Mouse (Mus musculus) bone marrow macrophage, adult 2 months (primary cell): ENCODE results near the gene Shbg.

Experiments used
- CTCF ChIP-seq: IDR thresholded peaks from 2 replicates; pipeline ENCODE4 v1.5.1; 2012; ENCODE audit warnings: low read depth, mild to moderate bottlenecking, low read length, moderate library complexity
- POLR2A ChIP-seq: IDR thresholded peaks from 2 replicates; pipeline ENCODE4 v1.6.1; 2012; ENCODE audit warnings: mild to moderate bottlenecking, low read depth, low read length, borderline replicate concordance

DNA sequence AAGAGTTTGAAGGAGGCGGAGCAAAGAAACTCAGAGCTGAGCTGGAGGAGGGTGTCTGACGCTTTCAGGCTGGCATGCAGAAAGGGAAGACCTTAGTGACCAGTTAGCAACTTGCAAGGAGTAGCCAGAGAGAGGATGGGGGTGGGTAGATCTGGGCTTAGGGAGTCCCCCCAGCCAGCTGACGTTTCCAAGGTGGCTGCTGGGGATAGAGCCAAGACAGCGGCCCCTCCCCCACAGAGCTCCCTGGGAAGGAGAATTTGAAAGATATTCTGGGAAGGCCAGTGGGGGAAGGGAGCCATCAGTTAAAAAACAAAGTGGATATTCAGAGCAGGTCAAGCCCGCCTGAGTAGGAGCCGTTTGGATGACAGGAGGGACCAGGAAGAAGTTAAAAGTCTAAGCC is 17.6 kb downstream of the Shbg start:
- no peak for TF ChIP-seq CTCF
- no peak for TF ChIP-seq POLR2A
